Mouse (Mus musculus) granulocyte monocyte progenitor cell, adult 5-6 weeks (primary cell): ENCODE measurements around the gene Dyrk1a. TPM values are rescaled to one million over a fixed set of nuclear protein-coding genes. Genes with fewer than 3 reads are reported as not detected.

Experiments used
- ATAC-seq: replicated peaks from 2 replicates; pipeline ENCODE4 v1.8.0; 2016; ENCODE audit warnings: mild to moderate bottlenecking, moderate TSS enrichment, inconsistent platforms; ENCODE audit not compliant: poor library complexity, severe bottlenecking
- total RNA-seq, 2 experiments: library from RNA; stranded (forward) in 1 of 2; stranded (reverse) in 1 of 2; fragments of 200-712, 200-1000 nt in 1 of 2; fragments of >200 nt in 1 of 2; fragmentation: Nextera tagmentation in 1 of 2; gene quantifications; 2 replicates each; pipeline ENCODE4 v1.2.3; 2014 to 2017

The Dyrk1a gene
- total RNA-seq, 2 experiments from 2014 or later = 60.1 to 64.9 TPM

GRCm38 (mm10) chr16:94745016-94745415, 175.2 kb downstream of the Dyrk1a start:
- no peak for ATAC-seq

Other genes starting within 250 kb of the Dyrk1a start
- gene Ripply3, start 241.6 kb upstream of the Dyrk1a start, total RNA-seq (2014; fragmentation: Nextera tagmentation) = not detected in 2 replicates
- gene Ripply3, start 241.6 kb upstream of the Dyrk1a start, total RNA-seq (2017) = not detected in 2 replicates
- gene Ttc3, start 199.4 kb upstream of the Dyrk1a start, total RNA-seq (2014; fragmentation: Nextera tagmentation) = 63.4 and 64.2 TPM in 2 replicates
- 84.1 and 118 TPM in 2 replicates for gene Ttc3, start 199.4 kb upstream of the Dyrk1a start, total RNA-seq (2017)
- gene Pigp, start 198.2 kb upstream of the Dyrk1a start, total RNA-seq (2014; fragmentation: Nextera tagmentation) = 38.2 and 48.2 TPM in 2 replicates
- 13.4 and 26.4 TPM in 2 replicates for gene Pigp, start 198.2 kb upstream of the Dyrk1a start, total RNA-seq (2017)
- gene Vps26c, start 43.2 kb upstream of the Dyrk1a start, total RNA-seq (2014; fragmentation: Nextera tagmentation) = 19.9 and 25.3 TPM in 2 replicates
- 27.4 and 32.7 TPM in 2 replicates for gene Vps26c, start 43.2 kb upstream of the Dyrk1a start, total RNA-seq (2017)